10 mouse cellular contexts compared by ENCODE assay signal in genomic region chr14:25588156-25588555, GRCm38 (mm10).
A peak's percentile ranks its signal among the peaks of the same experiment; 100 is the strongest.
DNase-seq lines count a peak whose midpoint lies in the region; ATAC-seq and TF ChIP-seq lines count a peak whose summit lies in the region.
"Had no signal": no experiment of that assay in that cellular context is flagged by ENCODE, and none has a peak within 500 bp of the region (broad histone marks: within the 10 kb centered on the region; RNA-seq: fewer than 3 reads in every experiment).

No protein-coding gene starts in this region.

- H3K27me3 ChIP-seq in embryonic facial prominence, embryonic 15.5 days: no peaks in the 10 kb centered on the region
- H3K27me3 ChIP-seq in intestine, embryonic 14.5 days (replicated peaks; ENCODE audit: control insufficient read depth, insufficient read depth, low read length): no peaks in the 10 kb centered on the region
- H3K27me3 ChIP-seq in myocyte (ENCODE audit: control insufficient read depth, insufficient read depth, insufficient read length): no peaks in the 10 kb centered on the region

- no peaks in the 10 kb centered on the region for H3K9me3 ChIP-seq in embryonic facial prominence, embryonic 15.5 days (replicated peaks)
- H3K9me3 ChIP-seq in intestine, embryonic 14.5 days (ENCODE audit: control insufficient read depth, low read length): no peaks in the 10 kb centered on the region

- no peak for TF ChIP-seq POLR2A in myocyte (IDR thresholded peaks at IDR 0.05; ENCODE audit: insufficient read length, low read depth)

- no peak overlapping the region for H3K4me2 ChIP-seq in embryonic facial prominence, embryonic 15.5 days (replicated peaks)
- 0 out of 2 replicates have a peak overlapping the region, but pooled peaks have one; percentile 1 for H3K4me2 ChIP-seq in intestine, embryonic 14.5 days (ENCODE audit: low read length)
- peak overlapping the region; percentile 66 for H3K4me2 ChIP-seq in myocyte (ENCODE audit: low read depth)

- DNase-seq in kidney, postnatal 10 days: peak; percentile 43
- DNase-seq in kidney, adult 9 months: no peak
- no peak for DNase-seq in intestine, embryonic 14.5 days (ENCODE audit: low spot score)
- no peak for DNase-seq in layer of hippocampus, postnatal 10 days (ENCODE audit: low spot score in 2 of 2)
- DNase-seq in adrenal gland, postnatal 25 days: no peak
- no peak for DNase-seq in cerebellum, adult 8-10 months
- DNase-seq: thymus, adult 2 months had no signal

- no peaks in the 10 kb centered on the region for H3K79me2 ChIP-seq in myocyte (ENCODE audit: control insufficient read depth, insufficient read depth)

- H3ac ChIP-seq in myocyte (ENCODE audit: control insufficient read depth, insufficient read length): no peak overlapping the region

- peak overlapping the region; percentile 81 for H3K27ac ChIP-seq in embryonic facial prominence, embryonic 15.5 days (replicated peaks)
- peak overlapping the region; percentile 85 for H3K27ac ChIP-seq in intestine, embryonic 14.5 days (ENCODE audit: low read depth)
- H3K27ac ChIP-seq: liver, embryonic 14.5 days had no signal

- H3K9ac ChIP-seq in embryonic facial prominence, embryonic 15.5 days: no peak overlapping the region
- no peak overlapping the region for H3K9ac ChIP-seq in intestine, embryonic 14.5 days (ENCODE audit: low read length)
- H3K9ac ChIP-seq: liver, embryonic 14.5 days had no signal

- WGBS in embryonic facial prominence, embryonic 15.5 days: 36% methylated on average over 2 of the region's 2 CpGs
- WGBS in intestine, embryonic 14.5 days: 40% methylated on average over 2 of the region's 2 CpGs

- peaks cover 16% of the 10 kb centered on the region; the same call in 1 of the 2 replicates for H3K36me3 ChIP-seq in embryonic facial prominence, embryonic 15.5 days
- peaks cover 22% of the 10 kb centered on the region for H3K36me3 ChIP-seq in intestine, embryonic 14.5 days (ENCODE audit: control insufficient read depth, insufficient read depth, low read length)
- H3K36me3 ChIP-seq in myocyte (ENCODE audit: control insufficient read depth, insufficient read depth): peaks cover 13% of the 10 kb centered on the region

- H3K4me1 ChIP-seq in embryonic facial prominence, embryonic 15.5 days: peaks cover 75% of the 10 kb centered on the region
- H3K4me1 ChIP-seq in intestine, embryonic 14.5 days (replicated peaks; ENCODE audit: control insufficient read depth, insufficient read depth, low read length): peaks cover 64% of the 10 kb centered on the region

- ATAC-seq in embryonic facial prominence, embryonic 15.5 days (ENCODE audit: insufficient number of reproducible peaks, low FRiP score, low TSS enrichment, low read depth): no peak
- no peak for ATAC-seq in intestine, embryonic 14.5 days (replicated peaks; ENCODE audit: low FRiP score, low TSS enrichment, low read depth)

- H3K4me3 ChIP-seq in embryonic facial prominence, embryonic 15.5 days (replicated peaks): no peak overlapping the region
- H3K4me3 ChIP-seq in intestine, embryonic 14.5 days (ENCODE audit: low read depth, low read length): no peak overlapping the region
- H3K4me3 ChIP-seq in myocyte: no peak overlapping the region

TF ChIP-seq in myocyte, 11 proteins besides CTCF, POLR2A, EP300 and RAD21:
- no peak for TF ChIP-seq TCF12 (IDR thresholded peaks at IDR 0.05; ENCODE audit: insufficient read depth, poor library complexity, severe bottlenecking)
- TF ChIP-seq POLR2AphosphoS2 (IDR thresholded peaks at IDR 0.05; ENCODE audit: insufficient read length, low read depth): no peak
- TF ChIP-seq E2F4 (IDR thresholded peaks at IDR 0.05; ENCODE audit: insufficient read depth): no peak
- no peak for TF ChIP-seq SRF (IDR thresholded peaks at IDR 0.05; ENCODE audit: control insufficient read depth, insufficient read length, low read depth)
